Mouse (Mus musculus) cerebellum, adult (tissue): ENCODE results near the gene Bysl.

Source experiments
- ATAC-seq: cut with Nextera tagmentation; 2 replicates; pipeline ENCODE4 v1.9.2; 2017; ENCODE audit warnings: mild to moderate bottlenecking, moderate library complexity, mixed read lengths; ENCODE audit not compliant: insufficient number of reproducible peaks, low FRiP score, low TSS enrichment

Bysl gene

DNA sequence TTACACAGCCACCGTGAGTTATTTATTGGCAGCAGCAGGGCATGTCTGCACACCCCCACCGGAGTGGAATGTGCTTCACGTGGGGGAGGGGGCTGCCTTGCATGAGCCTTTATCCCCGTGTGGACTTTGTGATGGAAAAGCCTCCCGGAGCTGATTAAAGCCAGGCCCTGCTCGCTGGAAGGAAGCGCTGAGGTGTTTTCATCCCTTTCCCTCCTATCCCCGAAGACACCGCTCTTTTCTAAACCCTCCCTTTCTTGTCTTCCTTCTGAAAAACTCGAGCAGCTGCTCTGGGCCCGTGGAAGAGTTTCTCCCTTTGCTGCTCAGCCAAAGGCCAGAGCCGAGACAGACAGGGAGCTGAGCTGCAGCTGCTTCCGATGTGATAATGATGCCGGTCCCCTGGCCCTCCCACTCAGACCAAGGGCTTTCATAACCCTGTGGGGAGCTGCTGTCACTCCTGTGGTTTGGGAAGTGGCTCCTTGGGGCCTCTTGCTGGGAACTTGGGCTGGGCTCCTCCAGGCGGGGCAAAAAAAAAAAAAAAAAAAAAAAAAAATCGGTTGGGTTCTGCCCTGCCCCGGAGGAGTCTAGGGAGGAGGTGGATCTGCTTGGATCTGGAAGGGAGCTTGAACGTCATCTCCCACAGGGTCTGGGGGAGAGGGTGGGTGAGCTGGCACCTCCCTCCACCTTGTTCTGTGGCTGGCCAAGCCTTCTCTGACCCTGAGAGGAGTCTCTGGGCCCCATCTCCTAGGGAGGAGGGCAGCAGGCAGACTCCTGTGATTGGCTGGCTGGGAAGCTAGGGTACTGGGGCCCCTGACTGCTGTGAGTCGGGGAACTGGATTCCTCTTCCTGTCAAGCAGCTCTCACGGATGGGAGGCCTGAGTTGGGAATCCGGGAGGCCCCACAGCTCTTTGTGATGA lies 15.8 kb downstream of the Bysl start:
- no peak for ATAC-seq

DNA sequence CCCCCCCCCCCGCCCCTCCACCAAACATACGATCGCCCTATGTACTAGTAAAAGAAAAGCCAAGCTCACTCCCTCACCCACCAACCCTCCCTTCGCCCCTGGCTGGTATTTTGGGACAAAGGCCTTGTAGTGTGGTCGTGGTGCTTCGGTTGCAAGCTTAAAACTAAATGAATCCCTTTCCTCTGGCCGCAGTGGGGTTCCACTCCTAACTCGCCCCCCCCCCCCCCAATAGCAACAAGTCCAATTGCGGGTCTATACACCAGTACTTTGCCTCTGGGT lies 16.4 kb downstream of the Bysl start:
- ATAC-seq = no peak

DNA sequence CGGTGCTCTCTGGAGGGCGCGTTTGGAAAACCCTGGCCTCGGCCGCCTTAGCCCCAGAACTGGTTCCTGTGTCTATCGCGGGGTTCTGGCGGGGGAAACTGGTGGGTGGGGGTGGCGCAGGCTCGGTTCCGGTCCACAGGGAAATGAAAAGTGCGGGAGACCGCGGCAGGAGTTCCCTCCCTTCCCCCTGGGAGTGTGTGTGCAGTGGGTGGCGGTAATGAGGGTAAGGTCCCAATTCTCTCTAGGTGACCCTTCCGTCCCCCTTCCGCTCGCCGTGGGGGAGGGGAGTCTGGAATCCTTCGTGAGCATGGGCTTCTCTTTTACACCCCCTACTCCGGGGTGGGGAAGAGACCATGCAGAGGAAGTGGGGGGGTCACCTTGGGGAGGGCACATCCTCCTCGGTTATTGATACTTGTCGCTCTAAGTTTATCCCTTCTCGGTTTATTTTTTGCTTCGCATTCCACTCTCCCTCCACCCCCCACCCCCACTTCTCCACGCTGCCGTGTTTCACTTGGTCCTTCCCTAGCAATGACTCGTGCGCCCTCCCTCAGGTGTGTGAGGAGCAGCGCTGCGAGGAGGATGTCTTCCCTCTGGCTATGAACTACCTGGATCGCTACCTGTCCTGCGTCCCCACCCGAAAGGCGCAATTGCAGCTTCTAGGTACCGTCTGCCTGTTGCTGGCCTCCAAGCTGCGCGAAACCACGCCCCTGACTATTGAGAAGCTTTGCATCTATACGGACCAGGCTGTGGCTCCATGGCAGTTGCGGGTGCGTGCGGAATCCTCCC lies 16.9 kb downstream of the Bysl start:
- ATAC-seq = no peak

DNA sequence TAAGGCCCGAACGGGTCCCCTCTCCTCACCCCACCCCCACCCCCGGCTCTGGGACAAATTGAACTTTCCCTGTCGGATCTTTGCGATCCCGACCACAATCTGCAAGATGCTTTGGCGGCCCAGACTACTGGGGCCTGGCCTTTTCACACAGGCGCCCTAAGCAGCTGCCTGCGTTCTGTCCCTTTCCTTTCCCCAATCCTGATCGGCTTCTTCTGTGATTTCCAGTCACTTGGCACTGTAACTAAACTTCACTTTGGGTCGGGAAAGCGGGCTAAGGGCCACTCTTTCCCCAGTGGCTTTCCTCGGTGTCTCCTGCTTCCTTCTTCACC lies 17.5 kb downstream of the Bysl start:
- no peak for ATAC-seq

DNA sequence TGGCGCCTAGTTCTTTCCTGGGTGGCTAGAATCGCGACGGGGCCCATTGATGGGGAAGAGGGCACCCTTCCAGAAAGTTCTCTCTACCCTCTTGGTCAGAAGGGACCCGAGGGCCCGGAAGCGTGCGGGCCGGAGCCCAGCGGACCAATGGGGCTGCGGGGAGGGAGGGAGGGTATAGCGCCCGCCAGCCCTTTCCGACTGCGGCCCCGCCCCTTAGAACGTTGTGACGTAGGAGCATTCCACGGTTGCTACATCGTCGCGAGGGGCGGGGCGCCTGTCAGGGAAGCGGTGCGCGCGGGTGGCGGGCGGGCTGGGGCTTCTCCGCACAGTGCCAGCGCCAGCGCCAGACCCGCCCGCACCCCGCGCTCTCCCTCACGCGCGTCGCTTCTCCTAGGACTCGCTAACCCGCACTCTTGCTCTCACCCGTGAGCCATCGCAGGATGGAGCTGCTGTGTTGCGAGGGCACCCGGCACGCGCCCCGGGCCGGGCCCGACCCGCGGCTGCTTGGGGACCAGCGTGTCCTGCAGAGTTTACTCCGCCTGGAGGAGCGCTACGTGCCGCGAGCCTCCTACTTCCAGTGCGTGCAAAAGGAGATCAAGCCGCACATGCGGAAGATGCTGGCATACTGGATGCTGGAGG lies 18.0 kb downstream of the Bysl start:
- ATAC-seq = peak; percentile 71

DNA sequence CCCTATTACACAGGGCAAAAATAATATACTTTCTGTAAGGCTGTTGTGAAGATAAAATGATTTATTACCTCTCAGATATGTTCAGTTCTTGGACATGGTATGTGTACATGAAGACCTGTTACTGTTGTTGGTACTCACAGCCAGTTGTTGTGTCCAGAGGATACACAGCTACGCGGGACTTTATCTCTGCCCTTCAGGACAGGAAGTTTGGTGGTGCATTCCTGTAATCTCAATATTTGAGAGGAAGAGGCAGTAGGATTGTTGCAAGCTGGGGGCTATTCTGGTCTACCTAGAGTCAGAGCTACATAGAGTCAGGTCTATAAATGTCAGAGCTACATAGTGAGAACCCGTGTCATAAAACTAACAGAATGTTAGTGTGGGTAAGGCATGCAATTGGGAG lies 20.2 kb downstream of the Bysl start:
- no peak for ATAC-seq

DNA sequence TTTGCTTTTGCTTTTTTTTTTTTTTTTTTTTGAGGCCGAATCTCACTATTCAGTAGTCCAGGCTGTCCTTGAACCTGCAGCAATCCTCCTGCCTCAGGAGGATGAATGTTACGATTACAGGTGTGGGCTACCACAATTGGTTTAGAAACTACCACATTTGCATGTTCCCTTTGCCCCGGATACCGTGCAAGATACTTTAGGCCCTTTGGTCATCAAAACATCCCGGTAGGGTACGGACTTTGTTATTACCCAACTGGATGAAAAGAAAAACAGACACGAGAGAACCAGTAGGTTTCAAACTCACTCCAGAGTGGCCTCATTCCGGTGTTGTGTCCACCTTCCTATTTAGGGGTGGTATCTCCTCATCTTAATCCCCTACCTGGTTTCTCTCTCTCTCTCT lies 22.8 kb downstream of the Bysl start:
- ATAC-seq = no peak

DNA sequence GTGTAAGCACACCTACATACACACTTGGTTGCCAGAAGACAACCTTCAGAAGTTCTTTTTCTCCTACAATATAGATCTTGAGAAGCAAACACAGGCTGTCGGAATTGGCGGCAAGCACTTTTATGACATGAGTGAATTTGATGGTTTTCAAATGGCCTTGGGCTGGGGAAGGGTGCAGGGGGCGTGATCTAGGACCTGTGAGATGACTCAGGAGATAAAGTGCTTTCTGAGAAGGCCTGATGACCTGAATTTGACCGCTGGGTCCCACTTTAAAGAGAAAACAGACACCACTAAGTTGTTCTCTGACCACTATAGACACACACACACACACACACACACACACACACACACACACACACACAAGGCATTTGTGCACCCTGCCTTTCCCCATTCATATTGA lies 30.3 kb downstream of the Bysl start:
- no peak for ATAC-seq

DNA sequence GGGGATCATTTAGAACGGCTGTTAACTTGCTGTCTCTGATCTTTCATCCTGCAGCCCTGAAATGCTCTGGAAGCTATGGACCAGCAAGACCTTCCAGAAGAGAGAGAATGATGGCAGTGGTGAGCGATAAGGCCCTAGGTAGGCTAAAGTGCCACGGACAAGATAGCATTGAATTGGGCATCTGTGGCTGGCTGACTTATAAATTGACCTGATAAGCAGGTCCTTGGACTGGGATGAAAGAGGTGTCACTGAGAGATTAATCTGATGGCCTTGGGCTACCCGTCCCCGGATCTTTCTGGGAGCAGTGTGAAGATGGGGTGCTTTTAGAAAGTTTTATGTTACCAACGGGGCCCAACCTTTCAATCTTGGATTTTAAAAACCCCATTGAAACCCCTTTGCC lies 32.6 kb downstream of the Bysl start:
- ATAC-seq = no peak

DNA sequence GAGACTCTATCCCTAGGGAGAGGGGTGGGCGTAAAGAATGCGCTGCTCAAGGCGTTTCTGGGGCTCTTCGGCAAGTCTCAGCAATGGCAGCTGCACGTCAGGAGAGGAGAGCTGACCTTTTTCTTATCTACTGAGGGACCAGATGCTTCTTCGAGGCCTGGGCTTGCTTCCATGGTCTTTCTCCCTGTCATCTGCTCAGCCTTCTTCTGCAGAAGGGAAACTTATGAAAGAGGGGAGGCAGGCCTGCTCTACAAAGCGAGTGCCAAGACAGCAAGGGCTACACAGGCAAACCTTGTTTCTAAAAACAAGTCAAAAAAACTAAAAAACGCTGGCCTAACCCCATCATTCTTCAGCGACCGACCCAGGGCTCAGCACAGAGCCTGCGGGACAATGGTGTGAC lies 36.5 kb downstream of the Bysl start:
- ATAC-seq = no peak

DNA sequence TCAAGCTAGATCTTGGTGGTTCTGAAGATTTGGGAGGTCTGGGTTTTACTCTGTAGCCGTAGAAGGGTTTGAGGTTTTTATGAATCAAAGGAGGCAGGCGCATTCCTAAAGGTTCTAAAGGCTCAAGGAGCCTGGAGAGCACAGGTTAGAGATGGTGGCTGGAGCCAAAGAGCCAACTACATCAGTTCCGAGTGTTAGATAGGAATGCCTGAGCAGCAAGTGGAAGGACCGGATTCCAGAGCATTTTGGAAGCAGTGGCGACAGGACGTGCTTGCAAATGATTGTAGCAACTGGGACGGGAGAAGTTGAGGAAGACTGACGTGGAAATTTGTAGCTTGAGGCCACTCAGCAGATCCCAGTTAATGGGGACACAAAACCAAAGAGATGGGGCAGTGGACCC lies 37.3 kb downstream of the Bysl start:
- ATAC-seq = no peak

DNA sequence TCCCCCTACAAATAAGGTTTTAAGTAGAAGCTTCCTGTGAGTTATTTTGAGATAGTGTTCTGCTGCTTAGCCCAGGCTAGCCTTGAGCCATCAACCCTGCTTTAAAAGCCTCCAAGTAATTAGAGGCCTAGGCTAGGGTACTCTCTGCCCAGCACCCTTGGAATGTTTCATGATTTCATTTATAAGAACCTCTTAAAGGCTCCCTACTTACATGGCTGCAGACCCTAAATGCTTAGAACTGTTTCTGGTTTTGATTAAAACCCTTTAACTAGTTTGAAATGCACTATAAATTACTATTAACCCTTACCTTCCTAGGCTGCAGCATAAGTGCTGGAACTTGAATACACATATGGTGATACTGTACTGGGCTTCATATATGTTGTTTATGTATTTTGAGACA lies 38.9 kb downstream of the Bysl start:
- no peak for ATAC-seq

DNA sequence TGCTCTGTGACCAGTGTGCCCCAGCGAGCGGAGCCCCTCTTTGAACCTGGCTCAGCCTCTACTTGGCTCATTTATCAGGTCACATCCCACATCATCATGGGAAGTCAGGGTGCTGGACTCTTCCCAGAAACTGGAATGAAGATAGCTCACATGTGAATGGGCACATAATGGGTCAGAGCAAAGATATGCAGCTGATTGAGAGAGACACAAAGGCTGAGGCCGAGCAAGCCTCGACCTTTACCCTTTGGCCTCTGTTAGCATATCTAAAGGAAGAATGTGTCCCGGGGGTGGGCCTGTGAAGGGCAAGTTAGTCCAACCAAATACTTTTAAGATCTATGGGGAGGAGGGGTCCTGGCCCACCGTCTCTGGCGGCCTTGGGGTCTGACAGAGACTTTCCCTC lies 39.7 kb downstream of the Bysl start:
- ATAC-seq = no peak

DNA sequence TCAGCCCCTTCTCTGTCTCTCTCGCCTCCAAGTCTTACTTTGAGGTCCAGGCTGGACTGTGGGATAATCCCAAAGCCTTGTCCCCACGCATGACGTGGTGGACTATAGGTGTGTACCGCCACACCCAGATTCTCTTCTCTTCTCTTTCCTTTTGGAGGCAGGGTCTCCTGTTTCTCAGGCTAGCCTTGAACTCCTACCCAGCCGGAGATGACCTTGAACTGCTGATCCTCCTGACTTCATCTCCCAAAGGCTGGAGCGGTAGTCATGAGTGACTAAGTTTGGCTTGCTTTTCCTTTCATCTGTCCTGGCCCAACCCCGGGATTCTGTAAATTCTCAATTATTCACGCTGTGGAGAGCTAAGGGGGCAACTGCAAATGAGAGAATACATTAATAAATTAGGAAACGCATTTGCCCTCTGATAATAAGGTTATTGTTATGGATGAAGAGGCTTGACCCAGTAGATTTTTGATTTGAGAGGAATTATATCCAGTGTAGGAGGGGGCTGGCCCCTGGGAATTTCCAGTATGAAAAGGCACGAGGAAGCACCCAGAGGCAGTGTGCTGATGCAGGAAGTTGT lies 42.3 kb downstream of the Bysl start:
- no peak for ATAC-seq

DNA sequence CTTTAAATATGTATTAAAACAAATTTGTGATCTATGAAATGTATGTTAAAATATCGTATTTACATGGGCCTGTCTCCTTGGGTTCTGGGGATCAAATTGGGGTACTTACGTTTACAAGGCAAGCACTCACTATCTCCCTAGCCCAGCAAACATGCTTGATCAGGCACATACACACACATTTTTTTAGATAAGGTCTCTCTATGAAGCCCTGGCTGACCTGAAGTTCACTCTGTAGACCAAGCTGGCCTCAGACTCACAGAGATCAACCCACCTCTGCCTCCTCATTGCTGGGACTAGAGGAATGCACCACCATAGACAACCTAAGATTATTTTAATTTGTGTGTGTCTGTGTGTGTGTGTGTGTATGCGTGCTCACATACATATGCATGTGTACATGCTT lies 42.9 kb downstream of the Bysl start:
- no peak for ATAC-seq

DNA sequence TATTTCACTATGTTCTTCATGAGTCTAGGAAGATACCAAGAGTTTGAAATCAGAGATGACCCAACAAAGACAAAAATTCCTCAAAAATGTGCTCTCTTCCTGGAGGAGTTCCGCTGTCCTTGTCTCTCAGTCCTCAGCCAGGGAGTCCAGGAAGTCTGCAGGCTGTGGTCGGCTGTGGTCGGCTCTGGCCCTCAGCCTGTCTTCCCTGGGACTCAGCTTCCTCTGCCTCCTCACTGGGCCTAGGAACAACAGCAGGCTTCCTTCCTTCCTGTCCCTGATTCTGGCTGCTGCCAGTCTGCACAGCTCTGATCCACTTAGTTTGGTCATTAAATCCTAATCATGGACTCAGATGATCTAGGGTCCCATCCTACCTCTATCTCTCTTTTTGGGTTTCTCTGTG lies 44.0 kb downstream of the Bysl start:
- no peak for ATAC-seq

DNA sequence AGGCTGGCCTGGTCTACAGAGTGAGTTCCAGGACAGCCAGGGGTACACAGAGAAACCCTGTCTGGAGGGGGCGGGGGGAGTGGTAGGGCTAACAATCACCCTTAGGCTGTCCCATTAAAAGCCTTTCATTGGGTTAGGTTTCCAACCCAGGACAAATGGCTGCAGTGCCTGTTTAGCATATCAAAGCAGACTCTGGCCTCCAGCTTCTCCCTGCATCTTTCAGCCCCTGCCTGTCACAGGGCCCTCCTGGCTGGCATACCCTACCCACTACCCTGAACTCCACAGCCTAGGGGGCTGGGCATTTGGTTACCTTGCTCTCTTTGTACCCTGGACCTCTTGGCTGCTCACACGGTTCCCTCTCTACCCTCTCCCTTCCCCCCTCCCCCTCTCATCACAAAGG lies 45.2 kb downstream of the Bysl start:
- ATAC-seq = no peak

DNA sequence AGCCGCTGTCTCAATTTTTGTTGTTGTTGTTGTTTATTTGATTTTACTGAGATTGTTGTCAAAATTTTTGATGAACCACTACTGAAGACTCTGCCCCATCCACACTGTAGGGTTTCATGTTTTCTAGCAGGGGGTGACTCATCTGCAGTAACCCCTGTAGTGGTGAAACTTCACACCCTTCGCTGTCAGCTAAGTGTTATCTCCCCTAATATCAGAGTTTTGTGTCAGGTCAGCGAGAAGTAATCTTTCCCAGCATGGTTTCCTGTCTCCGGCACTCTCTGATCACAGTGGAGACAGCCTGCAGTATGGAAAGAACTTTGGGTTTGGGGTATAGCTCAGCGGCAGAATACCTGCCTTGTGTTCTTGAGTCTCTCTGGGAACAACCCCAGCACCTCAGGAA lies 46.7 kb downstream of the Bysl start:
- ATAC-seq = no peak

DNA sequence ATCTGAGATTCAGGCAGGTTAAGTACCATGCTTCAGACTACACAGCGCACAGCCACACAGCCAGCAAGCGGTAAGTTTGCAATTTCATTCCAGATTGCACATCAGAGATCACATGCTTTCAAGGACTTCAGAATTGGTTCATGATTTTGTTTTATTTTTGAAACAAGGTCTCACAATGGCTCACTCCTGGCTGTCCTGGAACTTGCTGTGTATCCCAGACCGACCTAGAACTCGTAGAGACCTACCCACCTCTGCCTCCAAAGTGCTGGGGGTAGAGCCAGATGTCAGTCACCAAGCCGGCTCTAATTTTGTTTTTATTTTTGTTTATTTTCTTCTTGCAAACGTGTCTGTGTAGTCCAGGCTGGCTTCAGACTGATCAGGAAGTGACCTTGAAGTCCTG lies 48.4 kb downstream of the Bysl start:
- no peak for ATAC-seq

DNA sequence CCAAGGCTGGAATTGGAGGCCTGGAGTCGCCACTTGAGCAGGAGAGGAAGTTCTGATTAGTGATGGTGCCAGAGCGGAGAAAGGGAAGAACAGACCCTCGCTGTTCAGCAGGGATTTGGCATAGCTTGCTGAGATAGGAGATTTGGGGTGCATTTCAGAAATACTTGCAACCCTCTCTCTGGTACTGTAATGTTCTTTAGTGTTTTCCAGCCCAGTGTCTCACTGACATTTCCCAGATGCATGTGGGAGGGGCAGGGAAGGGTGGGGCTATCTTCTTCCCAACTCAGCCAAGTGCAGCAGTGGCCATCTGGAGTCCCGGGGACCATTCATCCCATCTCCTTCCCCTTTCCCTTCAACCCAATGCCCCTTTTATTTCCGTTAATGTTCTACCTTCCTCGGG lies 51.6 kb downstream of the Bysl start:
- ATAC-seq = no peak

DNA sequence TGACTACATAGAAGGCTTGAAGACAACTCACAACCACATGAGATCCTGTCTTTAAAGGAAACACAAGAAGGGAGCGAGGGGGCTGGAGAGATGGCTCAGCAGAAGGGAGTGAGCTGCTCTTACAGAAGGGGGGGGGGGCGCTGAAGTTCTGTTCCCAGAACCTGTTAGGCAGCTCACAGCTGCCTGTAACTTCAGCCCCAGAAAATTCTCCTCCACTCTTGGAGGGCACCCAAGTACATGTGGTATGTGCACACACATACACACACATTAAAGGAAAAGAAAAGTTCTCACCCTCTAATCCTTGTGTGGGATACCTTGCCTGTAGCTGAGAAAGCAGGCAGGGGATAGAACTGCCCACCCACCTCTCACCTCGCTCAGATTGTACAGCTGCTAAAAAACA lies 54.1 kb downstream of the Bysl start:
- ATAC-seq = no peak
